Mouse (Mus musculus) stomach, embryonic 14.5 days (tissue): Measurements from ENCODE around the gene Nebl. TPM values are rescaled to one million over a fixed set of nuclear protein-coding genes. Genes with fewer than 3 reads are reported as not detected.

ENCODE experiments used
- ATAC-seq: fragments of 200-750 bp; cut with Nextera tagmentation; 2 replicates; pipeline ENCODE4 v1.8.0; 2017; ENCODE audit warnings: low read depth, moderate TSS enrichment; ENCODE audit not compliant: insufficient number of reproducible peaks, insufficient read depth, low FRiP score
- H3K27ac ChIP-seq: fragments of 300-500 bp; sonication (generic); 2 replicates; pipeline ENCODE4 v1.5.1; 2014; ENCODE audit warnings: mild to moderate bottlenecking, low read length, moderate library complexity, mixed read lengths
- H3K27me3 ChIP-seq: fragments of 300-500 bp; sonication (generic); 2 replicates; pipeline ENCODE4 v1.6.1; 2014; ENCODE audit warnings: low read length, control low read depth, mixed read lengths; ENCODE audit not compliant: control insufficient read depth, insufficient read depth
- H3K36me3 ChIP-seq: fragments of 300-500 bp; sonication (generic); 2 replicates; pipeline ENCODE4 v1.6.1; 2014; ENCODE audit warnings: mild to moderate bottlenecking, control low read depth, low read length, moderate library complexity, mixed read lengths; ENCODE audit not compliant: control insufficient read depth, insufficient read depth
- H3K4me1 ChIP-seq: fragments of 300-500 bp; sonication (generic); 2 replicates; pipeline ENCODE4 v1.6.1; 2014; ENCODE audit warnings: low read length, control low read depth, mixed read lengths; ENCODE audit not compliant: control insufficient read depth, insufficient read depth
- H3K4me2 ChIP-seq: fragments of 300-500 bp; sonication (generic); replicated peaks from 2 replicates; pipeline ENCODE4 v1.6.1; 2014; ENCODE audit warnings: low read depth, low read length, control low read depth
- H3K4me3 ChIP-seq: fragments of 300-500 bp; sonication (generic); 2 replicates; pipeline ENCODE4 v1.5.1; 2014; ENCODE audit warnings: low read depth, low read length, control low read depth
- H3K9ac ChIP-seq: fragments of 300-500 bp; sonication (generic); replicated peaks from 2 replicates; pipeline ENCODE4 v1.6.1; 2014; ENCODE audit warnings: low read depth, mild to moderate bottlenecking, control low read depth, low read length, moderate library complexity, mixed read lengths
- H3K9me3 ChIP-seq: fragments of 300-500 bp; sonication (generic); 2 replicates; pipeline ENCODE4 v1.6.1; 2016; ENCODE audit warnings: low read depth, low read length, control low read depth; ENCODE audit not compliant: control insufficient read depth
- WGBS: fragments of 180-500 bp; shearing (Covaris S2); extraction: QIAGEN DNeasy Blood & Tissue Kit; methylation state at CpG from one replicate; pipeline ENCODE4 v1.1.7; 2014; 5-methylcytosine and 5-hydroxymethylcytosine counted together
- polyA plus RNA-seq: library from polyadenylated mRNA; unstranded; fragments of >200 nt; fragmentation: Nextera tagmentation; extraction: Ambion mirVana; gene quantifications from 2 replicates; pipeline ENCODE4 v1.2.1, GENCODE M21; 2014

Gene Nebl
- polyA plus RNA-seq, 1 experiment from 2014 or later, result 3.5 TPM

DNA sequence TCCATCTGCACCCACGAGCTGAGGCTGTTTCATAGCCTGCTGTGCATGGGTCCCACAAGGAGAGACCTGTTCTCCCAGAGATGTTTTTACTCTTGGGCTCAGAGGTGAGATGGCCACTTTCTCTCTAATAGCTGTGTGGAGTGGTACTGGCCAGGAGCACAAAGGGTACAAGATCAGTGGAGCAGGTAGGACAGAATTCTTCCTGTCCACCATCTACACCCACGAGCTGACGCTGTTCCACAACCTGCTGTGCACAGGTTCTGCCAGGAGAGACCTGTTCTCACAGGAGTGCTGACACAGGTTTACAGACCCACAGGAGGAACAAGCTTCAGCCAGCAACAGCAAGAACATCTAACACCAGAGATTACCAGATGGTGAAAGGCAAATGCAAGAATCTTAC, 155.6 kb downstream of the Nebl start:
- Histone ChIP-seq H3K4me3 (no peak overlapping the region), H3K9me3 (no peaks in the 10 kb centered on the region), H3K36me3 (no peaks in the 10 kb centered on the region), H3K9ac (no peak overlapping the region), H3K27ac (no peak overlapping the region), H3K4me1 (no peaks in the 10 kb centered on the region), H3K27me3 (no peaks in the 10 kb centered on the region), H3K4me2 (no peak overlapping the region)
- 72% methylated on average over 3 of the region's 3 CpGs for WGBS
- ATAC-seq, result no peak

DNA sequence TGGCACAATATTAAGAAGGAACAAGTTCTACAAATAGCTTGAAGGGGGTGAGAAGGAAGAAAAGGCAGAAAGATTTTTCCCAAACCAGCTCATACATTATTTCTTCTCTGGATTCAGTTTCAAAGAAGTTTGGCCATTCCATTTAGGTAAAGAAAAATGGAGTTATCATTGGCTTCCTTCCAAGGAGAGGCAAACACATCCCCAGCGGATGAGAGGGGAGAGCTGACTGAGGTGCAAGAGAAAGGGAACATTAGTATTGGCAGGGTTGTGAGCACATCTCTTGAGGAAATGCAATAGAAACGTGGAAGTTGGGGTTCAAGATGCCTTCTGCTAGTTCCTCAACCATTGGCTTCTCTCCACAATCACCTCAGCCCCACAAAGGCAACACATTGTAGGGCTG, 159.5 kb downstream of the Nebl start:
- H3K27ac ChIP-seq, result no peak overlapping the region
- no peaks in the 10 kb centered on the region for H3K4me1 ChIP-seq
- no peaks in the 10 kb centered on the region for H3K27me3 ChIP-seq
- no peaks in the 10 kb centered on the region for H3K36me3 ChIP-seq
- no peaks in the 10 kb centered on the region for H3K9me3 ChIP-seq
- ATAC-seq, result no peak
- WGBS, result 45% methylated on average over 2 of the region's 2 CpGs
- no peak overlapping the region for H3K4me3 ChIP-seq
- H3K4me2 ChIP-seq, result no peak overlapping the region
- no peak overlapping the region for H3K9ac ChIP-seq

DNA sequence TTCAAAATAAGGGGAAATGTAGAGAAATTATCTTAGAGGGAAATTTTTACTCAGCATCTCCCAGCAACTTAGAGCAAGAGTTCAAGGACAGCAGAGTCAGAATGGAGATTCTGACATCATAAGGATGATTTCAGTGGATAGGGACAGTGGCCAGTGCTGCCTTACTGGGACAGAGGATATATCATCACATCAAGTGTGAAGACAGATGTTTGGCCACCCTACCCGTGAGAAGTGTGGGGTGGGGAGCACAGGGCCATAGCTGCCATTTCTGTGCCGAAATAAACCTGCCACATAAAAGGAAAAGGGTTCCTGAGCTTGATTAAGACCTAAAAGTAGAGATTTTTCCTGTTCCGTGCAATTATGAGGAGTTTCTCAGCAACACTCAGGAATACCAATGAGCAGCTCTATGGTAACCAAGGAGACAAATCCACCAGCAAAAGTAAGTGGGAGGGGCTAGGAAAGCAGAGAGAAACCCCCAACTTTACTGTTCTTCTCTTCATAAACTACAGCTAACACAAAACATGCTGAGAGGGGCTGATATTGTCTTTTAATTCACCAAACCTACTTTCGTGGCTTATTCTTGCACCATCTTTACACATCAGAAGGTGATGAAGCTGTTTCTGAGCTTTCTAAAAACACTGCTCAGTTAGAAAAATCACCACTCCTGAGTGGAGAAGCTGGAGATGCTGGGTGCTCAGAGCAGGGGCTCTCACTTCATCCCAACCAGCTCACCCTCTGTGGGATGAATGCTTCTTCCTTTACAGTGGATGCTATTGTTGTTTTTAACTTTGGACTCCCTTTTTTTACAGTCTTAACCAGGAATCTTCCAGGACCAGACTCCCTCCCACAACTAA, 172.1 kb downstream of the Nebl start:
- H3K4me2 ChIP-seq, result no peak overlapping the region
- 61% methylated on average over 4 of the region's 4 CpGs for WGBS
- no peaks in the 10 kb centered on the region for H3K36me3 ChIP-seq
- no peak overlapping the region for H3K27ac ChIP-seq
- no peak overlapping the region for H3K9ac ChIP-seq
- no peaks in the 10 kb centered on the region for H3K9me3 ChIP-seq
- no peaks in the 10 kb centered on the region for H3K27me3 ChIP-seq
- ATAC-seq, result no peak
- H3K4me1 ChIP-seq, result no peaks in the 10 kb centered on the region
- H3K4me3 ChIP-seq, result no peak overlapping the region

DNA sequence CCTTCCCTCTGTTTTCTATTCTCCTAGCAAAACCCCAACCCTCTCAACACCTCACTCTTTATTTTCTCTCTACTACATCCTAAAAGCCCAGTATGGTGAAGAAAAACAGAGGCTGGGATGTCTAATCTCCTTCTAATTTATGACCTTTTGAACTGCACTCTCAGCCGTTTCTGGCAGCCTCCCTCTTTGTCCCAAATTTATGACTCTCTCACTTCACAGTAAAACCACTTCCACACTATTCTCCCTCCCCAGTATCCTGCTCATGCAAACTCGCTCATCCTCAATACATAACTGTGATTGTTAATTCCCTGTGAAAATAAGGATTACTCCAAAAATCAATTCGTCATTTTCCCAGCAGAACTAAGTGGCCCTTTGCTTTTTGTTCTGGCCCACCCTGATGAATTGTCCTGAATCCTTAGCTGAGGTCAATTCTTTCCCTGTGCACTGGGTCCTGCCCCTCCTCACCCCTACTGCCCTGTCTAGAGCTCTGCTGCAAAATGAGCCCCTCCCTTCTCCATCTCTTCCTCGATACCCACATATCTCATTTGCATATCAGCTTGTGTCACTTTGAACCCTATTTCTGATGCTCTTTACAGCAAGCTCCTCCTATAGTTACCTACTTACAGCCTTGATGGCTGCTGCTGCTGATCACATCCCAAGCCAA, 181.2 kb downstream of the Nebl start:
- Histone ChIP-seq H3K27me3 (no peaks in the 10 kb centered on the region), H3K4me3 (no peak overlapping the region), H3K4me1 (no peaks in the 10 kb centered on the region), H3K36me3 (no peaks in the 10 kb centered on the region), H3K9ac (no peak overlapping the region), H3K9me3 (no peaks in the 10 kb centered on the region), H3K27ac (no peak overlapping the region), H3K4me2 (no peak overlapping the region)
- WGBS, result 20% methylated on average over 4 of the region's 4 CpGs
- ATAC-seq, result no peak

DNA sequence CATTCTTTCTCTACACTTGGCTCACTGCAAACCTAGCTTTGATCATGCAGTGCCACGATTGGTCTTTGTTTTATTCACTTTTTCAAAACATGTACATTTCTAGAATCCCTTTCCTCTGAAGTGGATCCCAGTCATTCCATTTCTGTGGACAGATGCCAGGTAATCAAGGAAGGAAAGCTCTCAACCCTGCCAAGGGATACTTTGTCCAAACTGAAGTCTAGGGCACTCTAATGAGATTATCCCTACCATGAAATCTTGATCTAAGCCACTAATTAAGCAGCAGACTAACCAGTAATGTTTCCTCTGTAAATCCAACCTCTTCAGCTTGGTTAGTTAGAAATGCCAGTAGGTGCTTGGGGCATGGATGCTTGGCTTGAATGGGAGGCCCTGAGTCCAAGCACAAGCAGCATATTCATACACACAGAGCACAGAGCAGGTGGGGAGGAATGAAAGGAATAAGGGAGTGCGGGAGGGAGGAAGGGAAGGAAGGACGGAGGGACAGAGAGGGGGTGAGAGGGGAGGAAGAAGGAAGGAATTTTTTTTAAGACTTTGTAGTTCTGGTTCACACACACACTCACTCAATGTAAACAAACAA, 184.8 kb downstream of the Nebl start:
- WGBS, result 87% methylated on average over 3 of the region's 3 CpGs
- H3K4me1 ChIP-seq, result no peaks in the 10 kb centered on the region
- H3K27me3 ChIP-seq, result no peaks in the 10 kb centered on the region
- H3K9me3 ChIP-seq, result no peaks in the 10 kb centered on the region
- H3K4me2 ChIP-seq, result no peak overlapping the region
- no peak overlapping the region for H3K4me3 ChIP-seq
- no peak overlapping the region for H3K9ac ChIP-seq
- H3K36me3 ChIP-seq, result no peaks in the 10 kb centered on the region
- no peak overlapping the region for H3K27ac ChIP-seq
- no peak for ATAC-seq

DNA sequence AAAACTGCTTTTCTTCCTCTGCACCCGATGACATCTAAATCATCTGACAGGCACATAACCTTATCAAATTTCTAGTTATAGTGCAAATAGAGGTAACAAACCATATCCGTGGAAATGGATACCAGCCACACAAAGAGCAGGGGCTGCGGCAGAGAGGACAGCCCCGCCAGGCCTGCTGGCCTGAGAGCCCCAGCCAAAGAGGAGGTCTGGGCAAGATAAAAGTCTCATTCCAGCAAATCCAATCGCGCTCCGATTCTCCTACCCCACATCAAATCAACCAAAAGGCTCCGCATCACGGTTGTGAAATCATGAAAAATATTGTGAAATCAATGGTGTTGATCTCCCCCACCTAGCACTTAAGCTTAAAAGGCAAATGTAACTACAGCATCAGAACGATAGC, 191.5 kb downstream of the Nebl start:
- ATAC-seq, result no peak
- no peaks in the 10 kb centered on the region for H3K27me3 ChIP-seq

DNA sequence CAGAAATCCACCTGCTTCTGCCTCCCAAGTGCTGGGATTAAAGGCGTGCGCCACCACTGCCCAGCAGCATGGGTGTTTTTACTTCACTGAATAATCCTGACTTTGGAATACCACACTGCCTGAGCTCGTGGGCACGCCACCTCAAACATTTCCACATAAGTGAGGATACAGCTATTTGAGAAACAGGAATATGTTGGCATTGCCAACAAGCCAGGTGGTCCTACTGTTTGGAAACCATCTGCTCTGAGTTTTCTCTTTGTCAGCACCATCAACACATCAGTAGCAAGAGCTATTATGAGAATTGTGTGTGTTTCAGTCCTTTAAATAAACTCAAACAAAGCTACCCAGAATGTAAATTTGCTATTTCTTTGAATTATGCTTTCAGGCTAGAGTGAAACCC, 192.8 kb downstream of the Nebl start:
- Histone ChIP-seq H3K4me2 (no peak overlapping the region), H3K36me3 (no peaks in the 10 kb centered on the region), H3K9ac (no peak overlapping the region), H3K4me1 (no peaks in the 10 kb centered on the region), H3K4me3 (no peak overlapping the region), H3K27ac (no peak overlapping the region), H3K27me3 (no peaks in the 10 kb centered on the region), H3K9me3 (no peaks in the 10 kb centered on the region)
- ATAC-seq, result no peak
- 87% methylated on average over 4 of the region's 4 CpGs for WGBS

More for the DNA sequence above, 191.5 kb downstream of the Nebl start:
- Histone ChIP-seq H3K4me2 (no peak overlapping the region), H3K27ac (no peak overlapping the region), H3K36me3 (no peaks in the 10 kb centered on the region), H3K4me1 (no peaks in the 10 kb centered on the region), H3K4me3 (no peak overlapping the region), H3K9me3 (no peaks in the 10 kb centered on the region), H3K9ac (no peak overlapping the region)
- 76% methylated on average over 10 of the region's 10 CpGs for WGBS

DNA sequence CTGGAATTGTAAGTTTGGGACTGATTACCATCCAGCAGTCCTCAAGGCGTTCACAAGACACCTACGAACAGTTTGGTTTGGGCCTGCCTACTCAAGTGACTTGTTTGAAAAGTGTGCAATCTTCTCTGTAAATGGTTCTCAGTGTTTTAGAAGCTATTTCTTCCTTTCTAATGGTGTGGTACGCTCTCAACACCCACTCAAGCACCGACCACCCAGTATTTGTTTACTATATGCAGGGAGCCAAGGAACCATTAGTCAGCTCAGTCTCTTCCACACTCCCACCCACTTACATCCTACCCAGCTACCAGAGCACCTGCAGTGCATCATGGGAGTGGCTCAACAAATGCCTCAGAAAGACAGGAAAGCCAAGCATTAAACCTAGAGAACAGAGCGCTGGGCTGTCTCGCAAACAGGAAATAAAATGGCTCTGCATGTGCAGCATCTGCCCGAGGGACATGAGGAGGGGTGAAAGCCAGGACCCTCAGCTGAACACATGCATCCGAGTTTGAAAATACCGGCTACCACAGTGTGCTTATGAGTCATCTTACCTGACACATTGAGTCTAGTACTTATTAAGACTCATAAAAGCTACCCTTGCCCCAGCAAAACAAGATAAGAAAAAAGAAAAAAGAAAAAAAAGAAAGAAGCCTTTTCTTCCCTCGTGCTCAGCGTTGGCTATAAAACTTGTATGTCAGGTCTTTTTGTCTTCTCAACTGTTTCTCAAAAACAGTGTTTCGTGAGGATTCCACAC, 199.7 kb downstream of the Nebl start:
- Histone ChIP-seq H3K4me2 (no peak overlapping the region), H3K27ac (no peak overlapping the region), H3K9ac (no peak overlapping the region), H3K36me3 (no peaks in the 10 kb centered on the region), H3K4me3 (no peak overlapping the region), H3K9me3 (no peaks in the 10 kb centered on the region), H3K27me3 (no peaks in the 10 kb centered on the region), H3K4me1 (no peaks in the 10 kb centered on the region)
- ATAC-seq, result peak; percentile 65; the same call in 1 of the 2 replicates
- 45% methylated on average over 12 of the region's 12 CpGs for WGBS
